Mouse (Mus musculus): ENCODE data around the gene Tyr.

Tyr gene

DNA sequence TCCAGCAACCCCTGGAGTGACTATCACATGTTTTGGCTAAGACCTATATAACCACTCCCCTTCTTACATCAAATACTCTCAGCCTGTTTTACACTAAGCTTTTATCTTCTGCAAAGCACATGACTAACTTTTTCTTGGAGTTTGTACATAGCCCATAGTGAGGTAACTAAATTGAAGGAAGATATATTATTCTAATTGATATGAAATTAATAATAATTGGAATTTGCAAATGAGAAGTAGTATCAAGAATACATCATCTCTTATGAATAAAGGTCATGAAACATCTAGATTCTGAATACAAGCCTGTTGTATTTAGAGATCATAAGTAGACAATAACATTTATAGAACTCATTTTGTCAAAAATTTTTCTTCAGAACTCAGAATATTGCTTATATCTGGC is at the start of gene Tyr:
Gene Tyr (minus strand): TSS at position 101 of the 400 bp plus-strand sequence.
- no peak for DNase-seq

DNA sequence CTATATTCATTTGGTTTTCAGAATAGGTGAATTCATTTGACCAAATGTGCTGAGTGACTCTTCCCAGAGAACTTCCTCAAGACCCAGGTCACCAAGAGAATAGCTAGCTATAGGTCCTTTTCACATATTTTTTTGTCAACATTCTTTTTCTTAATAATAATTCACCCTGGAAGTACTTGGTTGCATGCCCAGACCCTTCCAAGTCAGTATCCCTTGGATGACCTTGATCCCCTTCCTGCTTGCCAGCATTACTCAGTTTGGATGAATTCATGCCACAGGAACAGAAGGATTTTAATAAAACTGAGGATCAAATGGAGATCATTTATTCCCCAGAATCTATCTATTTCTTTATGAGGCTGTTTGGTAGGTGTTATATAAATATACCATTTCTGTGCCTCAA is 45.7 kb upstream of the Tyr start:
- DNase-seq, result no peak

GRCm38 (mm10) chr7:87494124-87494682 is 891 bp upstream of the Tyr start:
- no peak for DNase-seq

- no peak for DNase-seq
These were observed 5.3 kb downstream of the Tyr start for GRCm38 (mm10) chr7:87488024-87488423.

DNA sequence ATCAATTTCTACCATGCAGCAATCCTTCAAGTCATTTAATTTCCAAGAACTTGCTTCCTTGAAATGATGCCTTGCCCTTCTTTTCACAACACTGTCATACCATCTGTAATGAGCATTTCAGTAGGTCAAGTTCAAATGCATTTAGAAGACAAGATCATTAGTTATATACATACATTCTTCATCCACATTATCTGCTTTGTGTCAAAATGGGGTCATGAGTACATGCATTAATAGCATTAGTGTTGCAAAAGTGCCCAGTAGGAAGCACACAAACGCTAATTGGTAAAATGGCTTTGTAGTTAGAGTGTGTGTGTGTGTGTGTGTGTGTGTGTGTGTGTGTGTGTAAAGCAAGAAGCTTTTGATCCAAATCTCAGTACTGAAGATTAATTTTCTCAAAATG is 80.0 kb downstream of the Tyr start:
- no peak for DNase-seq

GRCm38 (mm10) chr7:87411373-87411772 is 81.9 kb downstream of the Tyr start:
- peak; percentile 9 to 19 for DNase-seq

DNA sequence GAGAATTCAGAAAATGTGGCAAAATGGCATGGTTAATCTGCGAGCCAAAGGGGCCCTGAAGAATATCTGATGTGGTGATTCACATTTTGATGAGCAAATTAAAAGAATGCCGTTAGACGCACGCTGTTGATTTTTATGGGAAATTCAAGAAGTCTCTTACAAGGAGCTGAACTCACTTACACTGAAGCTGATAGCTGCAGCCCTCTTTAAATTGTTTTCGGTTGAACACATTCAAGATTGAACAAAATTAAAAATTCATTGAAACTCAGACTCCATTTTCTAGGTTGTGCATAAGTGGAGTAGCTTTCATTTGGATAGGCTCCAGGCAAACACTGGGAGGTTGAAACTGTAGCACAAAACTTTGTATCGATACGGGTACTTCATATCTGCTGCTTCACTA is 96.3 kb downstream of the Tyr start:
- no peak for DNase-seq

GRCm38 (mm10) chr7:87374935-87375334 is 118.4 kb downstream of the Tyr start:
- no peak for DNase-seq
